Mouse (Mus musculus) megakaryocyte progenitor cell, adult 5-6 weeks (primary cell): ENCODE measurements around the gene Gprin1. TPM values are rescaled to one million over a fixed set of nuclear protein-coding genes. Genes with fewer than 3 reads are reported as not detected.
"Not testable (repeated sequence)": the region's sequence is repeated elsewhere in the genome, so short reads cannot be mapped to it uniquely, and the experiment has no call there.

Source experiments
- ATAC-seq: replicated peaks from 2 replicates; pipeline ENCODE4 v1.8.0; 2016; ENCODE audit warnings: mild to moderate bottlenecking, moderate TSS enrichment, inconsistent platforms; ENCODE audit not compliant: poor library complexity
- total RNA-seq, 2 experiments: library from RNA; stranded (forward) in 1 of 2; stranded (reverse) in 1 of 2; fragments of 157-497, 149-512 nt in 1 of 2; fragments of 200-1000 nt in 1 of 2; gene quantifications; 2 replicates each; pipeline versions ENCODE4 v1.2.3 to v1.2.4; 2015 to 2017

The Gprin1 gene
- total RNA-seq (2015), result not detected in 2 replicates
- total RNA-seq (2017), result not detected in 2 replicates

DNA sequence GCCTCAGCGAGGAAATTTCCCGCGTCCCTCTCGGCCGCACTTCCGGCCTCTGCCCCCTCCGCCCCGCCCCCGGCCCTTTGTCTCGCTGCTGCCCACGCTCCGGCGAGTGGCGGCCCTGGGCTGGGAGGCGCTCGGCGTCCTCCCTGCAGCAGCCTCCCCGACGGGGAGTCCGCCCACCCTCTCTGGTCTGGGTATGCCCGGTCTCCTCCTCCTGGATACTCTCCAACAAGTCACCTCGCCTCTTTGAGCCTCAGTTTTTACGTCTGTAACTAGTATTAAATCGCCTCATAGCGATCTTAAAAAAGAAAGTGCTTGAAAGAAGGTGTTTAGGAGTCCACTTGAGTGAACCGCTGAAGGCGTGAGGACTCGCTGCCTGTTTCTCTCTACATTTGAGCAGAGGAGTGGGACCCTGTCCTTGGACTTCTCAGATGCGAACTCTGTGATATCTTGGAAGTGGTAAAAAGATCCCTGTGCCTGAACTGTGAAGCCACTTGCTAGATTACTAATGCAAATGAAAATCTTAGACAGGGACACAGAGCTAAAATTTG, at the start of gene Gprin1:
Gene Gprin1 (minus strand): TSS at position 11 of the 548 bp plus-strand sequence.
- ATAC-seq, result no peak

DNA sequence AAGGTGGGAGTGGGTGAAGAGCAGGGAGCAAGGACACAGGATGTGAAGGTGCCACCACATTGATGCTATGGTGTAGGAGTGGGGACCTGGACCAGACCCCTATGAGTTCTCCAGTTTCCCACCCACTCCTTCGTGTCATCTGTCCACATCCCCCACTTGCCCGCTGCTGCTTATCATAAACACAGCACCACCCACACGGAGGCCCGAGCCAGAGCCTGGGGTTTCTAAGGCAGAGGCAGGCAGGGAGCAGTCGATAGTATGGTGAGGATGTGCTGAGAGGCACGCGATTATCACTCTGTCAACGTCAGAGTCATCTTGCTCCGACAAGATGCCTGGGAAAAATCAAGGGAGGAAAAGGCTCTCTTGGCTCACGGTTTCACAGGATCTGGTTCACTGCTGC, 49.1 kb upstream of the Gprin1 start:
- ATAC-seq, result no peak

DNA sequence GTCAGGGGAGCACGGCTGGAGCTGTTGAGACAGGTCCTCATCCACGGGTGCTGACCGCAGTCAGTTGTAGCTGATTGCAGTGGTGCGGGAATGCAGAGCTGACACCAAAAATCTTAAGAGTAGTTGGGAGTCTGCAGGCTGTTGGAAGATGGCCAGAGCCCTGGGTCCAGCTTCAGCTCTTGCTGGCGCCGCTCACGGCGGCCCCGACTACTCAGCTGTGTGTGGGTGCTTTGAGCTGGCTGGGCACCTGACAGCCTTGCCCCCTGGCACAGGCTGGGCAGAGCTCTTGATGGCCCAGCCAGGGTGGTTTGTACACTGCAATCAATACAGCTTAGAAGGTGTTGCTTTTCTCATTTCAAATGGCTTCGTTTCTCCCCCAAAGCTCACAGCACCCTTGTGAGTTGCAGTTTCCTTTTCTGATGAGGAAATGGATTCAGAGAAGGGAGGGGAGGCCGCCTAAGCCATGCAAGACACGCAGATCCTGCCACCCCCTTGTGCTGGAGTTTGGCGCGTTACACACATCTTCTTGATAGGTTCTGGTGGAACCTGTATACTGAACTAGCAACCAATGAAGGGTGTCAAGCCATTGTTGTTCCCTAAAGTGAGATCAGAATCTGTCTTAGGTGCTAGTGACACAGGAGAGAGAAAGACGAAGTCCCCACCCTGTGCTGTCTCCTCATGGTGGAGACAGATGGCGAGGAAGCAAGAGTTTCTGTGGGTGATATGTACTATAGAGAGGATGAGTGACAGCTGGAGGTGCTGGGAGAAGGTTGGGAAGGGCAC, 48.4 kb upstream of the Gprin1 start:
- no peak for ATAC-seq

DNA sequence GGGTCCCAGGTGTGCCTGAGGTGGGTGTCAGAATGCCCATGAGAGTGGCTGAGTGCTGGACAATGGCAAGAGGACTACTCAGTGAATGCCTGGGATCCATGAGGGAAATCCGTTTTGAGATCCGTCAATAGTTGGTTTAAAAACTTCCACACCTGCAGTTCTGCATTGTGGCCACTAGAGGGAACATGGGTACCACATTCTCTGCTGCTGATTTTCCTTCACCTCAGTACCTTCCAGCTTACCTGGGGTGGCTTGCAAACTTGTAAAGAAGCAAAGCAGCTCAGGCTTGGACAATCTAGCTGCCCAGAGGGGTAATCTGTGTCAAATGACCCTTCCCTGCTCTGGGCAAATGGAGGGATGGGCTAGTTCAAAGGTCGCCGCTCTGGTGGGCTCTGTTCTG, 47.7 kb upstream of the Gprin1 start:
- peak; percentile 60; the same call in 1 of the 2 replicates for ATAC-seq

DNA sequence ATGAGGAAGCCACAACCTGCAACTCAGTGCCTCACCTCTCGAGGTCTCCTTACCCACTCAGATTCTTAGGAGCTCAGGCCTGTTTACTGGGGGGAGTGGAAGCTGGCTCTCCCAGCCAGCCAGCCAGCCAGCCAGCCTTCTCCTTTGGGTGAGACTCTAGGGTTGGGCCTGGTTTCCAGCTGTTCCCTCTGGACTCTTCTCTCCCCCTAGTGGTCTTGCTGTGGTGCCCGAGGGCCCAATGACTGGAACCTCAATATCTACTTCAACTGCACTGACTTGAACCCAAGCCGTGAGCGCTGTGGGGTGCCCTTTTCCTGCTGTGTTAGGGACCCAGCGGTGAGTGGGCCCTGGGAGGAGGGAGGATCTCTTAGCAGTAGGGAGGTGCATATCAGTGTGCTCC, 45.2 kb upstream of the Gprin1 start:
- no peak for ATAC-seq

DNA sequence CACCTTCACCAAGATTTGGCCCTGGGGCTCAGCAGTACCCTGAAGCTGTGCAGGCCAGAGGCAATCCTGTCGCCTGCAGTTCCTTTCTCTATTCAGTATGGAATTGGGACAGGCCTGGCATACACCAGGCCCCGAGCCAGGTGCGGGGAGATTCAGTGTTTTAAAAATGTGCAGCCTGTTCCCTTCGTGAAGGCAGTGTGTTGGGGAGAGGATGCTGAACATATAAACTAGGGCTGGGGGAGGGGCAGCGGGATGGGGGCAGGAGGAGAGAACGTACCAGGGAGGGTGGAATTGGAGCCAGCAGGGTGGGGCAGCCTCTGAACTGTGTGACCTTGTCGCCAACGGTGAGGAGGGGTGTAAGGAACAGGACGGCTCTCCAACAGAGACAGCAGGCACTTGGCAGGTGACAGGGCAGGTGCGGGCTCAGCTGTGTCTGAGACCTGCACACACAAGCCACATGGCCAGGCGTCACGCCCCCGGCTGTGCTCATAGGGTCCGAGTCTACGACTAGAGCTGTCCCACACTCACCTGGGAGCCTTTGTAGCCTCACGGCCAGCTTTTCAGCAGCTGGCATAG, 44.4 kb upstream of the Gprin1 start:
- ATAC-seq, result no peak

DNA sequence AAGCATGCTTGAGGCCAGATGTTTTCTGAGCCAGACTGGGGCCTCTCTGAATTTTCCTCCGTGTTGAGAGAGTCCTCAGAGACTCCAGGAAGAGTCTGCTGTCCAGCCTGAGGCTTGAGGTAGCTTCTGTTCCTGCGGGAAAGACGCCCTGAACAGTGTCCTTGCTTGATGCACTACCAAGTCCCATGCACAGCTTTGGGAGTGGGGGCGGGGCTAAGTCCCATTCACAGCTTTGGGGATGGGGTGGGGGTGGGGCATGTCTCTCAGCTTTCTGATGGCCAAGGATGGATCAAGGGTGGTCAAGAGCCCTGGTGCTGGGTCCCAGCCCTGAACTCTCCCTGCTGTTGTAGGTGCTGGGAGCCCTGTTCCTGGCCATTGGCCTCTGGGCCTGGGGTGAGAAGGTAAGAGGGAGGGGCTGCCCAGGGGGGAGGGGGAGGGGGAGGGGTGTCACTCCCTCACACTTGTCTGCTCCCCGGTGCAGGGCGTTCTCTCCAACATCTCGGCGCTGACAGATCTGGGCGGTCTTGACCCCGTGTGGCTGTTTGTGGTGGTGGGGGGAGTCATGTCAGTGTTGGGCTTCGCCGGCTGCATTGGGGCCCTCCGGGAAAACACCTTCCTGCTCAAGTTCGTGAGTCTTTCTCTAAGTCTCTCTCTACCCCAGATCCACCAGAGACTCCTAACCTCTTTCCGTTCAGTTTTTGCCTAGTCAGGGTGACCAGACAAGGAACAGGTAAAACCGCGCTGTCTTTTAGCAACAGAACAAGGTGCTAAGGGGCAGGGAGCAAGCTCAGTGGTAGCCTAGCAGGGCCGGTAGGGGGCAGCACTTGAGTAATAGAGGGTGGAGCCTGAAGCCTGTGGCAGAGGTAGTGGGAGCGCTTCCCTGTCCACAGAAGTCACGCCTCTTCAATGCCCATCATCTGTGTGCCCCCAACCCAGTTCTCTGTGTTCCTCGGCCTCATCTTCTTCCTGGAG, 42.9 kb upstream of the Gprin1 start:
- no peak for ATAC-seq

DNA sequence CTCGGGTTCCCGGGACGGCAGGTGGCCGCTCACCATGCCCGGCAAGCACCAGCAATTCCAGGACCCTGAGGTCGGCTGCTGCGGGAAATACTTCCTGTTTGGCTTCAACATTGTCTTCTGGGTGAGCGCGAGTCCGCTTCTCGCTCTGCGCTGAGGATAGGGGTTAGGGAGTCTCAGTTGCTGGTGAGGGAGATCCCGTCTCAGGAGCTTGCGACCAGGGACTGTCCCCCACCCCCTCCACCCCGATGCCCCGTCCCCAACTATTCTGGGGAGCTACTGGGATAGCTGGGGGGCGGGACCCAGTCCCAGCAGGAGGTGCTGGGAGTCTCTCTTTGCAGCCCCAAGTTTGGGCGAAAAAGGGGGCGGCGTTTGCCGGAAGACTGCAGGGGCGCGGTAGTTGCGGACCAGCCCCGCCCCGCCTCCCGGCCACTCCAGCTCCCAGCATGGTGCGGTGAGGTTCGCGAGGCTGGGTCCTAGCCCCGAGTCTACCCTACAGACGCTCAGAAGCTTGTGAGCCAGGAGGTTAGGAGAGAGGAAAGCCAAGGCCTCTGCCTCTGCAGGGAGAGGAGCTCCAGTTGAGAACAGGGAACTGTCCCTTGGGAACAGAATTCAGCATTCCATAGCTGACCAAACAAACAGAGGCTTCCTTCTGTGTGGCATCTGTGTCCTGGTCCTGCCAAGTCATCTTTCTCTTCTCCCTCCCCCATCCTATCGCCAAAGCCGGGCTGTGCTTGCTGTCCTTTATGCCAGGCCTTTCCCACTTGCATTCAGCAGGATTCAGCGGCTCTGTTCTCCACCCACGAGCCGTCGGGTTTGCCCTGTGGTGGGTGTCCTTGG, 40.1 kb upstream of the Gprin1 start:
- ATAC-seq, result 0 out of 2 replicates have a peak, but pooled peaks have one; percentile 10

DNA sequence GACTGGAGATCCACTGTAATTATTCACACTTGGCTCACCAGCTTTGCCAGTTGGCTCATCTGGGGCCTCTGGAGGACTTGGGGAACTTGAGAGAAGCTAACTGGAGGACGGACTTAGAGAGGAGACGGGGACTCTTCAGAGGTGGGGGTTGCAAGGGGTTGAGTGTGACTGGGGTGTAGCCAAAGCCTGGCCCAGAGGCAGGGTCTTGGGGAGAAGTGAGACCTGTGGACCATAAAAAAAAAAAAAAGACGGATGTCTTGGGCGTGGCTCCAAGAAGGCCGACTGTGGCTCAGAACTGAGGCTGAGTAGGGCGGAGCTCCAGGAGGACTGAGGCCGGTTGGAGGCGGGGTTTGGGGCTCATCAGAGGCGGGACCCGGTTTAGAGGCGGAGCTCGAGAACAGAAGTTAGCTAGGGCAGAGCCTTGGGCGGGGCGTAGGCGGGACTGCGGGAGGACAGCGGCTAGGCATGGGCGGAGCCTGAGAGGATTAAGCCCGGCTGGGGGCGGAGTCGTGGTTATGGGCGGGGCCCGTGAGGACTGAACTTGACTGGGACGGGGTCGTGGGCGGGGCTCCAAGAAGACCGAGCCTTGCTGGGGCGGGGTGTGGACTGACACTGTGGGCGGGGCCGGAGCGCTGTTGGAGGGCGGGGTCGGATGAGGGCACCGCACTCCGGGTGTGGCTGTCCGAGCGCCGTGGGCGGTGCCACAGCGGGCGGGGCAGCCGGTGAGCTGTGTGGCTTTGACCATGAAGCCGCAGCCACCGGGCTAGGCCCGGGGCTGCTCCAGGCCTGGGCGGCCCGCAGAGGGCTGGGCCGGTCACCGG, 39.3 kb upstream of the Gprin1 start, which contains the start of gene Tspan17:
Gene Tspan17 (plus strand): TSS at position 638 of the 821 bp plus-strand sequence.
- peak; percentile 93 for ATAC-seq

DNA sequence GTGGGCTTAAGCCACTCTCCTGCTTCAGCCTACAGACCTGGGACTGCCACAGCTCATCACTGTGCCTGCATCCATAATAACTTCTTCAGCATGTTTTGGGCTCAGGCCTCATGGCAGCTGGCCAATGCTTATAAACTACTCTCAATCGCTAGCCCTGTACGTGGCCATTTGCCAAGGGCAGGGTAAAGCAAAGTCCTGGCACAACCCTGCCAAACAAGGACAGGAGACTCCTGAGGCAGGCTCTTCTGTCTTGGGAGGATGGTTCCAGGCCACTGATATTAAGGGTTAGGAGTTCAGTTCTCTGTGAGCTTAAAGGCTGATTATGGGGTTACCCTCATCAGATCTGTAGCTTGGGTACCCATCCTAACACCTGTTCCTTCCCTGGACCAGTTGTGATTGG, 37.9 kb upstream of the Gprin1 start:
- not testable (repeated sequence) for ATAC-seq

DNA sequence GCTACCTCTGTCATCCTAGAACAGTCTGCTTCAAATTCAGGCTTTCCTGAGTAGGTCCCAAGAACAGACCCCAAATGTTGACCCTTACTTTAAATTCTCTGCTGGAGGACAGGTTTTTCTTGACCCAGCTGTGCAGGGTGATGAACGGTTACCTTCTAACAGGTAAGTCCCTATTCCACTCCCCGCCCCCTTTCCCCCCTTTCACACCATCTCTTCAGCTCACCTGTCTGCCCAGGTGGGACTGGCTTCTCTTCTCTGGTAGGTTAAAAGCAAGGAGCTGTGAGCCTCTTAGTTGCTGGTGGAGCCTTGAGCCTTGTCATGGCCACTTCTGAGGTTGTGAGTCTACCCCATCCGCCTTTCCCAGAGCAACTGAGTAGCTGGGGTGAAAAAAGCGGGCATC, 34.0 kb upstream of the Gprin1 start, which contains the start of gene Eif4e1b:
Gene Eif4e1b (plus strand): TSS at position 301 of the 400 bp plus-strand sequence.
- ATAC-seq, result no peak

DNA sequence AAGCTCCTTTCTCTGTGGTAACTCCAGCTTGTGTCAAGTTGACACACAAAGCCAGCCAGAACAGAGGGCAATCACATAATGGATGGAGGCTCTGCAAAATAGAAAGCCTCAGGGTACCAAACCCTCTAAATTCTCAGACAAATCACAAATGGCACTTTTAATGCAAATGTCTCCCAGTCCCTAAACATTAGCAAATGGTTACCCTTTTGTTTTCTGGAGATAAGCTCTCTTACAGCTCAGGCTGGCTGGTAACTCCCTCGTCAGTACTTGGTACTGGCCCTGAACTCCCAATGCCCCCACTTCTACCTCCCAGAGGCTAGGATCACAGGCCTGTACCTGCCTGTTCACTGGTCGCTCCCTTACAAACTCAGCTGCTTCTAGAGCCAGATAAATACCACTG, 33.6 kb upstream of the Gprin1 start:
- ATAC-seq, result no peak

DNA sequence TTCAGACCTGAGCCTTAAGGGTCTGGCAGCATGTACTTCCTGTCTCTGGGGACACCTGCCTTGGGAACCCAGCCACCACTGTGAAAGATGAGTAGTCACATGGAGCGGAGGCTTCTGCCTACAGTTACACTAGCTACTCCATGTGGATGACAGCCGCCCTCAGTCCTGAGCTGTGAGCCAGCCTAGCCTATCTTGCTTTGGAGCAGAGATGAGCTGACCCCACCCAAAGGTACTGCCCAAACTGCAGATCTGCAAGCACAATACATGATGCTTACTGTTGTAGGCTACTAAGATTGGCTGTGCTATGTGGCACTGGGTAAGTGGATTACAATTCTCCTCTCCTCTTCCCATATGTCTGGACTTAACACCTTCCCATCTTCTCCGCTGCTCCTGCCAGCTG, 31.4 kb upstream of the Gprin1 start:
- ATAC-seq, result no peak

DNA sequence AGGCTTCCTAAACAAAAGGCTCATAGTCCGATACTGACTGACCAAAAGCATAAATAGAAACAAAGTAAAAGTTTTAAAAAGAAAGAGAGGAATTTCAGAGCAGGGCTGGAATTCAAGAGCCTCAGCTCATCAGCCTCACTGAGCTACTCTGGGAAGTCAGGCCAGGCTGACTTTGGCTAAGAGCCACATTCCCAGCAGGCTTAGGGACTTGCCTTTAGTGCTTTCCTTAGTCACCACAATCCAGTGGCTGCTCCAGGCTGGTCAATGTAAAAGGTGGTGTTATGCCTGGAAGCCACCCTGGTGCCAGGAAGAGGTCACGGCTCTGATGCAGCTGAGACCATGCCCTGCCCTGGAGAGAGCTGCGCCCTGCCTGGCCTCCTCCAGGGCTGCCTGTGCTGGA, 30.9 kb upstream of the Gprin1 start:
- ATAC-seq, result no peak

DNA sequence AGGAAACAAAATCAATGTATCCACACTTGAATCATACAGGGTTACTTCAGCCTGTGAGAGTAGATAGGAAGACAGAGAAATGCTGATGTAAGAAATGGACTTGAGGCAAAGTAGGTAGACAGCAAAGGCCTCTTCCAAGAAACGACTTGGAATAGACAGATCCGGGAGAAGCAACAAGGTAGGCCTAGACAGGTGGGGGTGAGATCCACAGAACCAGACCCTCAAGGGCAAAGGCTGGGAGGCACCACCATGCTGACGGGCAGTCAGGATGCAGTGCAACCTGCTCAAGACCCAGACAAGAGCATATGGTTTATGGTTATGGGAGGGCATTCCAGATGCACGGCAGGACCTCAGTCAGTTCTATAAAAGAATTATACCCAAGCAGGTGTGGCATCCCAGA, 17.3 kb upstream of the Gprin1 start:
- no peak for ATAC-seq

DNA sequence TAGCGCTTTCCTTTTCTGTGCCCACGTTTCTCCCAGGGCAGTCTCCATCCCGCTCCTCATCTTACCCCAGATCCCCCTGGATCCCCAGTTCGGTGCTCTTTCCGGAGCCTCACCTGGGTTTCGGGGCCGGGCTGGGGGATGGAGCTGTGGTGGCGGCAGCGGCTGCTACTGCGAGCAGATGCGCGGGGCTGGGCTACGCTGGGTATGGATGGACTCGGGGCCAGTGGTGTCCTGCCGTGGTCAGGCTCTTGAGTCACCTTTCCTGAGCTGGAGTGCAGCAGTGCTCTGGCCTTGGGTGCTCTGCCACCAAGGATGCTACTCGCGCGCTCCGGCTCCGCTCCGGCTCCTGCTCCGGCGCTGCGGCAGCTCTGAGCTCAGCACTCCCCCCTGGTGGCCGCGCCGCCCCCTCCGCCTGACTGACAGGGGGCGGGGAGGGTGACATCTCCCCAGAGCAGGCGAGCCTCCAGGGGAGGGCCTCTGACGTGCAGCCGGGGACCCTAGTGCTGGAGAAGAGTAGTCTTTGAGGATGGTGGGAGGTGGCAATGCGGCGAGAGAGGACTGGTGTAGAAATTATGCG, 16.6 kb upstream of the Gprin1 start, which contains the start of gene Sncb:
Gene Sncb (minus strand): TSS at position 404 of the 577 bp plus-strand sequence.
- ATAC-seq, result peak; percentile 92

DNA sequence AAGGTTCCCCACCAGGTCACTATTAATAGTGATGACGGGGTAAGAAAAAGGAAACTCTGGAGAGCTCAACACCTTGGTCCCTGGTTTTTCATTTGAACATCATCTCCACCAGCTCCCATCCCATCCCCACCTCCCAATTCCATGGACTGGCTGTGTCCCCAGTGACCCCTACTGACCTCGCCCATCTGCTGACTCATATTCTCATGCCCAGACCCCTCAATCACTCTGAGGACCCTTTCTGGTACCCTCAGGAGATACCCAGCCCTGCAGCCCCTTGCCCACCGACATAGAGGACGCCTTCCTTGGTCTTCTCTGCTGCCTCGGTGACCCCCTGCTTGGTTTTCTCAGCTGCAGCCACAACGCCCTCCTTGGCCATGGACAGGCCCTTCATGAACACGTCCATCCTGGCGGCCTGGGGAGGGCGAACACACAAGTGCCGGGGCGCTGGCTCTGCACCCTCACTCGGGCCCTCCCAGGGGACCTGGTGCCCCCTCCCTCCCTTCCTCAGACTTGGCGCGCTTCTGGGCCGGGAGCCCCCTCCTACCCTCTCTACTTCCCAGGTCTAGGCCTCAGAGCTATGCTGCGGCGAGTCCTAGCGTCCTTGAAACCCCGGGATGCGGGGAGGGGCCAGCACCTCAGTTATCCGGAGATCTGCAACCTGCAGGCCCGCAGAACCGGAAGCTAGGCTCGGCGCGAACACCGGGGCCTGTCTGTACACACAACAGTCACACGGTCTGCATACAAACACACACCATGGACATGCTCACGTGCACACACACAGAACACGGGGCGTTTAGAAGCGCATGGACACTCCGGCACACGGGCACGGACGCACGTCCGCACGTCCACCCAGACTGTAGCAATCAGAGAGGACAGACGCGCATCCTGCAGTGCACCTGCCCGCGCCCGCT, 15.9 kb upstream of the Gprin1 start:
- ATAC-seq, result no peak

DNA sequence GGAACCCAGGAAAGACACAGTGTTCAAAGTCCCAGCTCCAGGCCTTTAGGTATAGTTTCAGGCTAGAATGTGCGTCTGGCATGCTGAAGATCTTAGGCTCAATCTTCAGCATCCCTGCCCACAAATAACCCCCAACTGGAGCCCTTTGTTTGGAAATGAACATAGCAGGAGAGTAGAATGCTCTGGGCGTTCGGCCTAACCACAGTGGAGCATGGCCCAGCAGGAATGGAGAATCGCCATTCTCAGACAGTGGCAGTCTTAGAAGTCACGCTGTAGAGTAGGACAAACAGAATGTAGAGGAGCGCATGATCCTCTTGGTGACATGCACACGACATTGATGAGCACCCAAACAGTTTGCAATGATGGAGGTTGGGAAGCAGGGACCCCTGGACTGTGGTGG, 11.2 kb upstream of the Gprin1 start:
- no peak for ATAC-seq
